Mouse (Mus musculus): Measurements from ENCODE around the gene Hbp1. TPM values are rescaled to one million over a fixed set of nuclear protein-coding genes. Genes with fewer than 3 reads are reported as not detected.

Hbp1 gene
- polyA plus RNA-seq, 2 experiments = 102 to 142 TPM

DNA sequence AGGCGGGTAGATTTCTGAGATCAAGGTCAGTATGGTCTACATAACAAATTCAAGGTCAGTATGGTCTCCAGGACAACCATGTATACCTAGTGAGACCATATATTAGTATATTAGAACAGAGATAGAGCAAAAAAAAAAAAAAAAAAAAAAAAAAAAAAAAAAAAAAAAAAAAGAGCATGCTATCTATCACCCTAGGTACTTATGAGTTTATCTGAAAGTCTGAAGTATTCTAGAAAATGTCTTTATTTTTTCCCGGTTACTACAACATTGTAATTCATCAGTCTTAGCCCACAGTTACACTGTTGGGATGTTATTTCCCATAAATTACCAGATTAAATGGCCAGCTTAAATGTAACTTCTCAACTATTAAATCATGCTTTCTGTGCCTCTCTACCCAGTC lies 5.9 kb downstream of the Hbp1 start:
- H3K4me2 ChIP-seq (replicated peaks; ENCODE audit: low read depth, low read length, severe bottlenecking) = no peak overlapping the region
- DNase-seq (ENCODE audit: low spot score) = no peak
- no peak overlapping the region for H3K27ac ChIP-seq (replicated peaks; ENCODE audit: low read depth, low read length)
- H3K4me1 ChIP-seq (ENCODE audit: control insufficient read depth, insufficient read depth, low read length) = no peaks in the 10 kb centered on the region; the same call in 1 of the 2 replicates
- no peak overlapping the region for H3K9ac ChIP-seq (ENCODE audit: low read depth, low read length, severe bottlenecking)
- WGBS = 97% methylated on average over 2 of the region's 2 CpGs
- TF ChIP-seq POLR2A (IDR thresholded peaks at IDR 0.05; ENCODE audit: borderline replicate concordance, extremely low read depth, insufficient read depth, insufficient read length) = no peak
- ATAC-seq (ENCODE audit: low FRiP score, low read depth) = no peak
- no peak overlapping the region for H3K4me3 ChIP-seq (replicated peaks; ENCODE audit: low read length)
- H3K27me3 ChIP-seq (ENCODE audit: control insufficient read depth, insufficient read depth, low read length) = no peaks in the 10 kb centered on the region
- peaks cover 38% of the 10 kb centered on the region for H3K36me3 ChIP-seq (ENCODE audit: control insufficient read depth, insufficient read depth, low read length)
- no peaks in the 10 kb centered on the region for H3K9me3 ChIP-seq (ENCODE audit: control insufficient read depth, low read length)

- peaks cover 51% of the 10 kb centered on the region for H3K36me3 ChIP-seq (ENCODE audit: control insufficient read depth, insufficient read depth, low read length)
- no peak overlapping the region for H3K27ac ChIP-seq (replicated peaks; ENCODE audit: low read depth, low read length)
- H3K4me1 ChIP-seq (ENCODE audit: control insufficient read depth, insufficient read depth, low read length) = no peaks in the 10 kb centered on the region; the same call in 1 of the 2 replicates
- no peak overlapping the region for H3K9ac ChIP-seq (ENCODE audit: low read depth, low read length, severe bottlenecking)
- no peaks in the 10 kb centered on the region for H3K9me3 ChIP-seq (ENCODE audit: control insufficient read depth, low read length)
- ATAC-seq (ENCODE audit: low FRiP score, low read depth) = no peak
- no peak overlapping the region for H3K4me2 ChIP-seq (replicated peaks; ENCODE audit: low read depth, low read length, severe bottlenecking)
- no peak for DNase-seq (ENCODE audit: low spot score)
- H3K4me3 ChIP-seq (replicated peaks; ENCODE audit: low read length) = no peak overlapping the region
- no peak for TF ChIP-seq POLR2A (IDR thresholded peaks at IDR 0.05; ENCODE audit: borderline replicate concordance, extremely low read depth, insufficient read depth, insufficient read length)
- H3K27me3 ChIP-seq (ENCODE audit: control insufficient read depth, insufficient read depth, low read length) = no peaks in the 10 kb centered on the region
- WGBS = 94% methylated on average over 4 of the region's 4 CpGs
Observed at GRCm38 (mm10) chr12:31943020-31943654, 7.2 kb downstream of the Hbp1 start.

DNA sequence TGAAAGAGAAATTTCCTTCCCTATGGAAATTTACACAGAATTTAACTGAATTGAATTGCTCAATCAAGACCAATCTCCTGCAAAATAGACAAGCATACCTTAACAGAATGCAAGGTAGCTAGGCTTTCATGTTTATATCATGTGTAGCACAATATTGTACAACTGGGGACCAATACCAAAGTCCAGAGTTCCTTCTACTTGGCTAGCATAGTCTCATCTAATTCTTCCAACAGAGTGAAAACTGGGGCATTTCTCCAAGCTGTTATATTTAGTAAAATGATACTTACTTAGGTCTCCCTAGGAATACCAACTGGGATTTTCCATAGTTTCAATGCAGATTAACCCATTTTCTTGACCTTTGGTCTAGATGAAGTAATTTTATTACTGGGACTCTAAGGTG lies 11.3 kb downstream of the Hbp1 start:
- DNase-seq (ENCODE audit: low spot score) (no peak), ATAC-seq (ENCODE audit: low FRiP score, low read depth) (no peak)
- no peaks in the 10 kb centered on the region for H3K27me3 ChIP-seq (ENCODE audit: control insufficient read depth, insufficient read depth, low read length)
- H3K36me3 ChIP-seq (ENCODE audit: control insufficient read depth, insufficient read depth, low read length) = peaks cover 85% of the 10 kb centered on the region
- H3K4me2 ChIP-seq (replicated peaks; ENCODE audit: low read depth, low read length, severe bottlenecking) = no peak overlapping the region
- H3K4me1 ChIP-seq (ENCODE audit: control insufficient read depth, insufficient read depth, low read length) = no peaks in the 10 kb centered on the region
- H3K27ac ChIP-seq (replicated peaks; ENCODE audit: low read depth, low read length) = no peak overlapping the region
- TF ChIP-seq POLR2A (IDR thresholded peaks at IDR 0.05; ENCODE audit: borderline replicate concordance, extremely low read depth, insufficient read depth, insufficient read length) = no peak
- no peaks in the 10 kb centered on the region for H3K9me3 ChIP-seq (ENCODE audit: control insufficient read depth, low read length)
- H3K9ac ChIP-seq (ENCODE audit: low read depth, low read length, severe bottlenecking) = no peak overlapping the region
- no peak overlapping the region for H3K4me3 ChIP-seq (replicated peaks; ENCODE audit: low read length)

- no peak for TF ChIP-seq POLR2A (IDR thresholded peaks at IDR 0.05; ENCODE audit: borderline replicate concordance, extremely low read depth, insufficient read depth, insufficient read length)
- H3K27me3 ChIP-seq (ENCODE audit: control insufficient read depth, insufficient read depth, low read length) = no peaks in the 10 kb centered on the region
- WGBS = 76% methylated on average over 4 of the region's 4 CpGs
- DNase-seq (ENCODE audit: low spot score) (no peak), ATAC-seq (ENCODE audit: low FRiP score, low read depth) (peak; percentile 58; the same call in 1 of the 2 replicates)
- H3K9me3 ChIP-seq (ENCODE audit: control insufficient read depth, low read length) = no peaks in the 10 kb centered on the region
- H3K4me1 ChIP-seq (ENCODE audit: control insufficient read depth, insufficient read depth, low read length) = no peaks in the 10 kb centered on the region
- H3K9ac ChIP-seq (ENCODE audit: low read depth, low read length, severe bottlenecking) = no peak overlapping the region
- H3K36me3 ChIP-seq (ENCODE audit: control insufficient read depth, insufficient read depth, low read length) = peaks cover 82% of the 10 kb centered on the region
- H3K27ac ChIP-seq (replicated peaks; ENCODE audit: low read depth, low read length) = no peak overlapping the region
- no peak overlapping the region for H3K4me2 ChIP-seq (replicated peaks; ENCODE audit: low read depth, low read length, severe bottlenecking)
- no peak overlapping the region for H3K4me3 ChIP-seq (replicated peaks; ENCODE audit: low read length)
Observed at GRCm38 (mm10) chr12:31938391-31938997, 11.8 kb downstream of the Hbp1 start.

DNA sequence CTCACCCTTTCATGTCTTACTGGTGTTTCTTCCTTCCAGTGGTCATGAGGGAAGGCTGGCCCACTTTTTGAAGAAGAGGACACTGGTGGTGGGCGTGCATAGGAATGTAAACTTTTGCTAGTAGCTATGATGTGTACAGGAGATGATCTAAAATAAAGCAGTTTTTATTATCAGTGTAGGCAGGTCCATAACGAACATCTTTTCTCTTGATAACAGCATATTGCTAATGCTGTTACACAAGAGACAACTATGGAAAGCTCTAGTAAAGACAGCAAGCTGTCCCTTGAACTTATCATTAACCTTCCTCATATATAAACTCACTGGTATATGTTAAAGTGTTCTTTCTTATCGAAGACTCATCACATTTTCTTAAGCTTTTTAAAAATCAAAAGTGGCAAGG lies 12.7 kb downstream of the Hbp1 start:
- Histone ChIP-seq H3K9me3 (ENCODE audit: control insufficient read depth, low read length) (no peaks in the 10 kb centered on the region), H3K9ac (ENCODE audit: low read depth, low read length, severe bottlenecking) (no peak overlapping the region), H3K4me3 (replicated peaks; ENCODE audit: low read length) (no peak overlapping the region), H3K27ac (replicated peaks; ENCODE audit: low read depth, low read length) (no peak overlapping the region), H3K36me3 (ENCODE audit: control insufficient read depth, insufficient read depth, low read length) (peaks cover 82% of the 10 kb centered on the region), H3K4me2 (replicated peaks; ENCODE audit: low read depth, low read length, severe bottlenecking) (no peak overlapping the region), H3K4me1 (ENCODE audit: control insufficient read depth, insufficient read depth, low read length) (no peaks in the 10 kb centered on the region), H3K27me3 (ENCODE audit: control insufficient read depth, insufficient read depth, low read length) (no peaks in the 10 kb centered on the region)
- WGBS = 90% methylated on average over 3 of the region's 3 CpGs
- ATAC-seq (ENCODE audit: low FRiP score, low read depth) = no peak
- no peak for TF ChIP-seq POLR2A (IDR thresholded peaks at IDR 0.05; ENCODE audit: borderline replicate concordance, extremely low read depth, insufficient read depth, insufficient read length)
- DNase-seq (ENCODE audit: low spot score) = no peak

All from limb, embryonic 14.5 days (tissue).